Mouse (Mus musculus): ENCODE measurements around the gene Nr1h2.

- TF ChIP-seq CTCF (IDR thresholded peaks at IDR 0.05; ENCODE audit: low read depth) = no peak
- no peak for TF ChIP-seq EP300 (optimal IDR thresholded peaks at IDR 0.05)
These were observed 471 bp downstream of the Nr1h2 start for GRCm38 (mm10) chr7:44553196-44553764.
